Mouse (Mus musculus) T-helper 2 cell (primary cell): ENCODE measurements around the gene Nptxr.

Experiments
- in situ Hi-C: fragments of 300-600 bp; cut with MboI, MseI; formaldehyde crosslinking; loops from one replicate; pipeline ENCODE4 v1.15.1; 2025; ENCODE audit warnings: high pct_unique_total_duplicates

Gene Nptxr

GRCm38 (mm10) chr15:79804352-79805071 lies at the start of gene Nptxr:
TSS of gene Nptxr (minus strand) at chr15:79804766.
- in situ Hi-C loops, result loop anchor here (5.0 kb wide), 1 partner anchor 42 kb away; no protein-coding TSS in a partner anchor

- in situ Hi-C loops, result loop anchor here (5.0 to 10.0 kb wide), 2 partner anchors 55 to 348 kb away; no protein-coding TSS in a partner anchor
These were observed 45.6 kb upstream of the Nptxr start for GRCm38 (mm10) chr15:79850143-79850542.

- in situ Hi-C loops, result no loop called here
These were observed 42.5 kb upstream of the Nptxr start for GRCm38 (mm10) chr15:79847100-79847499.

- in situ Hi-C loops, result no loop called here
These were observed 41.4 kb upstream of the Nptxr start for GRCm38 (mm10) chr15:79845986-79846385.

GRCm38 (mm10) chr15:79842985-79843384 lies 38.4 kb upstream of the Nptxr start:
- in situ Hi-C loops, result no loop called here

- in situ Hi-C loops, result no loop called here
These were observed 35.7 kb upstream of the Nptxr start for GRCm38 (mm10) chr15:79840281-79840680.

GRCm38 (mm10) chr15:79834881-79835260 lies 30.3 kb upstream of the Nptxr start:
- in situ Hi-C loops, result loop anchor here (5.0 kb wide), 1 partner anchor 52 kb away; no protein-coding TSS in a partner anchor

GRCm38 (mm10) chr15:79834130-79834880 lies 29.7 kb upstream of the Nptxr start, which contains the start of the genes Npcd and Cbx6:
TSS of gene Npcd (minus strand) at chr15:79834237.
TSS of gene Cbx6 (minus strand) at chr15:79834688.
- in situ Hi-C loops, result loop anchor here (5.0 kb wide), 1 partner anchor 53 kb away; no protein-coding TSS in a partner anchor

- in situ Hi-C loops, result loop anchor here (5.0 kb wide), 1 partner anchor 54 kb away; no protein-coding TSS in a partner anchor
These were observed 28.9 kb upstream of the Nptxr start for GRCm38 (mm10) chr15:79833251-79834050.

- in situ Hi-C loops, result loop anchor here (5.0 kb wide), 1 partner anchor 55 kb away; no protein-coding TSS in a partner anchor
These were observed 27.7 kb upstream of the Nptxr start for GRCm38 (mm10) chr15:79832064-79832900.

- in situ Hi-C loops, result loop anchor here (5.0 kb wide), 1 partner anchor 57 kb away; no protein-coding TSS in a partner anchor
These were observed 25.8 kb upstream of the Nptxr start for GRCm38 (mm10) chr15:79830388-79830787.

- in situ Hi-C loops, result no loop called here
These were observed 24.9 kb upstream of the Nptxr start for GRCm38 (mm10) chr15:79829431-79829830.

GRCm38 (mm10) chr15:79828366-79829035 lies 23.9 kb upstream of the Nptxr start:
- in situ Hi-C loops, result no loop called here

GRCm38 (mm10) chr15:79827778-79828210 lies 23.2 kb upstream of the Nptxr start:
- in situ Hi-C loops, result no loop called here

GRCm38 (mm10) chr15:79827061-79827777 lies 22.7 kb upstream of the Nptxr start:
- in situ Hi-C loops, result no loop called here

- in situ Hi-C loops, result no loop called here
These were observed 21.8 kb upstream of the Nptxr start for GRCm38 (mm10) chr15:79826221-79826935.

GRCm38 (mm10) chr15:79825146-79825825 lies 20.7 kb upstream of the Nptxr start:
- in situ Hi-C loops, result no loop called here
